Mouse (Mus musculus) frontal cortex, postnatal 36 days (tissue): Measurements from ENCODE around the gene Sh3gl3.

Source experiments
- DNase-seq, 2 experiments: peaks; one replicate each; pipeline ENCODE4 v3.0.0; 2022; ENCODE audit warnings: low spot score in 2 of 2

The Sh3gl3 gene

DNA sequence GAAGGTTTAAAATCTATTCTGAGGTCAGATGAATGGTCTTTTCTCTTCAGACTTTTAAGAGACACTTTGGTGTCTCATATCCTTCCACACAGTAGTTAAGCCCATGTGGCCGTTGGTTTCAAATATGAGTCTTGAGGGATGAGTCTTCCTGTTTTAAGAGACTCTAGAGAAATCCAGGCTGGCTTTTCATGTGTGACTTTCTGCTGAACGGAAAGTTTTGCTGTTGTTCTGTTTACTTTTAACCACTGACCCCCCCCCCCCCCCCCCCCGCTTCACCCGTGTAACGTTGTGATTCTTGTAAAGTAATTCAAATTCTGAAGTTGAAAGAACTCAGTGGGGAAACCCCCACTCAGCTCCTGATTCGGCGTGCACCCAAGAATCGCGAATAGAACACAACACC is 61.8 kb downstream of the Sh3gl3 start:
- DNase-seq = no peak

- DNase-seq = no peak
Measured at GRCm38 (mm10) chr7:82236152-82236898, 62.7 kb downstream of the Sh3gl3 start.

DNA sequence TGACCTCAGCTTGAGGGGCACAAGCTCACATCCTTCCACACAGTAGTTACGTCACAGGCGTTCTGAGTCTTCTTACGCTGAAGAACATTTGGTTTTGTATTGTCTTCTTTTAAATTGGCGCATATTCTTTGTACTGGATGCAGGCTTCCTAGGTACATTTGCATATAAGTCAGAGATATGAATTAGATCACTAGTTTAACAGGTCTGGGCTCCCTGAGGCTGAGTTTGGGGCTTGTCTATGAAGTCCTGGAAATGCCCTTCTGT is 63.2 kb downstream of the Sh3gl3 start:
- no peak for DNase-seq

- no peak for DNase-seq
Measured at GRCm38 (mm10) chr7:82240424-82241240, 67.0 kb downstream of the Sh3gl3 start.

DNA sequence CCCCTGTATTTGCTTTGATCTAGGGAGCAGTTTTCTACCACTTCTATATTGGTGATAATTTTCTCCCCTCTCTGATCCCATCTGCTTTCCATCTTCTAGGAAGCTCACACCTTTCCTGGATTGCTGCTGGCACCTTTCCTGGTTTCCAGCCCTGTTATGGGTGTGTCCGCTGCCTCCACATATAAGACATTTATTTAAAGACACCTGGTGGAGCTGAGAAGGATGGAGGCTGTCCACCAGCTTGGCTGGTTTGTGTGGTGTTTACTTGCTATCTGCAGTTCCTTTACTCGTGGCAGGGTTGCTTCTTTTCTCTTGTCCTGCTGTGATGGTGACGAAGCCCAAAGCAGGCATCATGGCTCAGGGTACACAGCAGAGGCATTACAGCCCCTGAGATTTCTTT is 71.1 kb downstream of the Sh3gl3 start:
- DNase-seq = peak; percentile 12 to 28

DNA sequence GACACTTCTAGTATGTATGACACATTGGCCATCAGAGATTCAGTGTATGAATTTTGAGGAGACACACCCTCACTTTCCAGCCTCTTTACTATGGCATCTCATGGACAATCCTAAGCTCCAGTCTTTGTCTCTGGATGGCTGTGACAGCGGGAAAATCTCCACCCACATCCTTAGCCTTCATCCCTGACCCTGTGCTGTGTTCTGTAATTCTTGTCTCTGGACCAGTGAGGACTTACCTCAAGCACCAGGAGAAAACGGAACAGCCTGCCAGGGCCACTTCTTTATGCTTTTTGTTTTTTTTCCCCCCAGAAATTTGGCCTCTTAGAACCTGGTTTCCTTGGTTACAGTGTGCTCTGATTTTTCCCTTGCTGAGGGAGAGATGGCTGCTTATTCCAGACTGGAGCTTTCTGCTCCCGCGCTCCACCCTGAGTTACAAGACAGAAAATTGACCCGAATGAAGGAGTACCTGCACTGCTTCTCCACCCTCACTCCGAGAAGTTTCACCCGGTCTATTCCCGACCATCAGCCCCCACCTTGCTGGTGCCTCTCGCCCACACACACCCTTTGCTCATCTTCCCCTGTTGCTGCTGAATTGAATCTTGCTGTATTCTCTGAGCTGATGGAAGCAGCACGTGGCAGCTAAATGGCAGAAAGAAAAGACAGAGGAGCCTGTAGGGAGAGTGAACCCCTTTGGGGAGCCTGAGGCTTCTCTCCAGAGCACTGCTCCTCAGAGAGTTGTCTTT is 75.5 kb downstream of the Sh3gl3 start:
- peak; percentile 21 to 36 for DNase-seq

DNA sequence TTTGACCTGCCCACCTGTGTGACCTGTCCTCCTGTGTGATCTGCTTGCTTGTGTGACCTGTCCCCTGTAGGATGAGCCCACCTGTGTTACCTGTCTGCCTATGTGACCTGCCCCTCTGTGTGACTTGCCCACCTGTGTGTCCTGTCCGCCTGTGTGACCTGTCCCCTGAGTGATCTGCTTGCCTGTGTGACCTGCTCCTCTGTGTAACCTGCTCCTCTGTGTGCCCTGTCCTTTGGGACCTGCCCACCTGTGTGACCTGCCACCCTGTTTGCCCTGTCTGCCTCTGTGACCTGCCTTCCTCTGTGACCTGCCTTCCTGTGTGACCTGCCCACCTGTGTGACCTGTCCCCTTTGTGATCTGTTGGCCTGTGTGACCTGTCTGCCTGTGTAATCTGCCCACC is 79.7 kb downstream of the Sh3gl3 start:
- DNase-seq = no peak

DNA sequence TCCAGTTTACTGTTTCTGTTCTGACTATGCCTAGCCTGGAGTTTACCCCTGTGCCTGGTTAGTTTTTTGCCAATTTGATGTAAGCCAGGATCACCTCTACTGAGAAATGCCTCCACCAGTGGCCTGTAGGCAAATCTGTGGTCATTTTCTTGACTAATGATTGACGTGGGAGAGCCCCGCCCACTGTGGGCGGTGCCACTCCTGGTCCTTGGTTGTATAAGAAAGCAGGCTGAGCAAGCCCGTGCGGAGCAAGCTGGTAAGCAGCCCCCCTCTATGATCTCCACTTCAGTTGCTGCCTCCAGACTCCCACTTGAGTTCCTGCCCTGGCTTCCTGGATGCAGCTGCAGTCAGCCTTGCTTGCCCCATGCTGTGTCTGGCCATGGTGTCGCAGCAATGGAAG is 83.3 kb downstream of the Sh3gl3 start:
- no peak for DNase-seq

DNA sequence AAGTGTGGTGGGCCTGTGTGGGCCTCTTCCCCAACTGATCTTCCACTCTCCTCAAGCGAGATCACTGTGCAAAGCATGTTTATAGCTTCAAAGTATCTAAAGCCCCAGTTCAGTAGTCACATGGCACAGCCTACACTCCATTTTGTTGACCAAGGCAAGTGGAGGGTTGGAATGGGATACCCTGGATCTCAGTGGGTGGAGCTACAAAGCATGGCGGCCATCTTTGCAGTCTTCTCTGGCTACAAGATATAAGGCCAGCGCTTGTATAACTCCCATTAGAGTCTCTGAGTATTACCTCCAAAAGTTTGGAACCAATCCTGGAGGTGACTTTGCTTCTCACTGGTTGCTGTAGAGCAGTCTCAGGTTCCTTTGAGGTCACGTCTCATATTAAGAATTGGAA is 83.9 kb downstream of the Sh3gl3 start:
- DNase-seq = no peak

DNA sequence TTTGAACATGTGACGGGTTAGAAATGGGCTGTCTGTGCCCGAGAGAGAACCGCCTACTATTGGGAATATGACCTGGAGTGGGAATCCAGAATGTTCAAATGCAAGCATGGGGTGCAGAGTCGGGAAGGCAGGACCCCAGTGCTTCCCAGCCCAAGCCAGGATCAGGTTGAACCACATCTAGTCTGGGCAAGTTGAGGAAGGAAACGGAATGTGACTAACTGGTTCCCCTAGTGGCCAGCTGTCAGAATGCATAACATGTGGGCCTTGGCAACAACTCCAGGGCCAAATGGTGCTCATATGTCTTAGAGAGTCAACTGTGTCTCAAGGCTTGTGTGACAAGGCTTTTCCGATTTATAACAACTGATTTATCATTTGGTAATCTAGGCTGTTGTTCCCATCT is 86.6 kb downstream of the Sh3gl3 start:
- DNase-seq = peak; percentile 21 to 37

DNA sequence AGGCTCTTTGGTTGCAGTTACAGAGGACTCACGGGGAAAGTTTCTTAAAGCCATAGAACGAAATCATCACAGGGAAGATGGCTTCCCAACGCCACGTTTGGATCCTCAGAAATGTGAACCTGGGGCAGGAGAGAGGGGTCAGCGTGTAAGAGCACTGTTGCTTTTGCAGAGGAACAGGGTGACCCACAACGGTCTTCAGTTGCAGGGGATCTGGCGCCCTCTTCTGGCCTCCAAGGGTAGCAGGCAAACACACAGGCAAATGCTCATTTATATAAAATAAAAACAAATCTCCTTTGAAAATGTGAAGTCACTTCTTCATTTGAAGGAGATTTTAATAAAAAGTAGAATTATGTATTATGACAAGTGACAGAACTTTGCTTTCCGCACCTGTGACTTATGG is 89.5 kb downstream of the Sh3gl3 start:
- DNase-seq = peak; percentile 42 to 61

DNA sequence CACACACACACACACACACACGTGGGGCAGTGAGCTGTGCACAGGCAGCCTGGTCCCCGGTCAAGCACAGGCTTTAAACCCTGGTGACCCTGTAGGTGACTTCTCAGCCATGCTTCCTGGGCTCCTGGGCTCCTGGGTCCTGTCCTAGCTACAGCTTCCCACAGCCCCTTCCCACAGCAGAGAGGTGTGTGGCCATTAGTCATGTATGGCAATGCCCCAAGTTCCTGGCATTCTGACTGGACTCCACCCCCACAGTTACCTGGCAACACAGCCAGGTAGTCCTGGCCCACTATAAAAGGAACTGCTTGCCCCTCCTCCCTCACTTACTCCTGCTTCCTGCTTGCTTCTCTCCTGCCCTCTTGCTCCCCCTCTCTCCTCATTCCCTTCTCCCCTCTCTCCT is 90.5 kb downstream of the Sh3gl3 start:
- DNase-seq = no peak

DNA sequence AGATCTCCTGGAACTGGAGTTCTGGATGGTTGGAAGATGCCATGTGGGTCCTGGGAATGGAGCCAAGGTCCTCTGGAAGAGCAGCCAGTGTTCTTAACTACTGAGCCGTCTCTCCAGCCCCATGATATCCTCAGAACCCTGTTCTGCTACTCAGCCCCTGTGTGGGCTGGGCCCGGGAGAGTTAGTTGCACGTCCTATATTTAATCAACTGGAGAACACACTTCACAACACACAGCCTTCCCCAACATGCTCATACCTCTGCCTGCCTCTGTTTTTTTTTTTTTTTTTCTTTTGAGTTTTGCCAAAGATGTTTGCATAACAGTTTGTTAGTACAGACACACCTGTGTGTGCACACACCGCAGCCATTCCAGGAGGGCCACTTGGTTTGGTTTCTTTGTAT is 91.7 kb downstream of the Sh3gl3 start:
- no peak for DNase-seq

DNA sequence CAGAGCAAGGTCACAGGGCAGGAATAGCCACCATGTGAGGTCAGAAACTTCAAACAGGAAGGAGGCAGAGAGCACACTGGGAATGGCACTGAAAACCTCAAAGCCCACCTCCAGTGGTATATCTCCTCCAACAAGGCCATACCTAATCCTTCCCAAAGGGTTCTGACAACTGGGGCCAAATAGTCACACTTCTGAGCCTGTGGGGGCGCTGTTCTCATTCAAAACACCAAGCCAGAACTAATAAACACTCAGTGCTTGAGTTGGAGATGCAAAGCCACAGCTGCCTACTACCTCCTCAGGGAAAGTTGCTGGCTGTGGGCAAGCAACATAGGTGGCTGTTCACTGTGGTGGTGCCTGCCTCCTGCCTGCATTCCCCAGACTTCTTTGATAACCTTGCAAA is 96.3 kb downstream of the Sh3gl3 start:
- no peak for DNase-seq

DNA sequence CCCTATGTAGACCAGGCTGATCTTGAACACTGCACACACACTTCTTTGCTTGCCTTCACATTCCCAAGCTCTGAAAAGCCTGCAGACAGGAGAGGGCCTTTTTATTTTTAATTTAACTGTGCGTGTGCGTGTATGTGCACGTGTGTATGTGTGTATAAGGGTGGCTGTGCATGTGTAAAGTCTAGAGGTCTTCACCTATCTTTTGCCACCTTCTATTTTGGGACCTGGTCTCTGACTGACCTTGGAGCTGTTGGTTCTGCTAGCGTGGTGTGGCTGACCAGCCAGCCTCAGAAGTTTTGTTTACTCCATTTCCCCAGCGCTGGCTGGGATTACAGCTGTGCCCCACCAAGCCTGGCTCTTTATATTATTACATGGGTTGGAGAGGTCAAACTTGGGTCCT is 98.1 kb downstream of the Sh3gl3 start:
- no peak for DNase-seq

- peak; percentile 14 to 54 for DNase-seq
Measured at GRCm38 (mm10) chr7:82272875-82273274, 99.2 kb downstream of the Sh3gl3 start.

DNA sequence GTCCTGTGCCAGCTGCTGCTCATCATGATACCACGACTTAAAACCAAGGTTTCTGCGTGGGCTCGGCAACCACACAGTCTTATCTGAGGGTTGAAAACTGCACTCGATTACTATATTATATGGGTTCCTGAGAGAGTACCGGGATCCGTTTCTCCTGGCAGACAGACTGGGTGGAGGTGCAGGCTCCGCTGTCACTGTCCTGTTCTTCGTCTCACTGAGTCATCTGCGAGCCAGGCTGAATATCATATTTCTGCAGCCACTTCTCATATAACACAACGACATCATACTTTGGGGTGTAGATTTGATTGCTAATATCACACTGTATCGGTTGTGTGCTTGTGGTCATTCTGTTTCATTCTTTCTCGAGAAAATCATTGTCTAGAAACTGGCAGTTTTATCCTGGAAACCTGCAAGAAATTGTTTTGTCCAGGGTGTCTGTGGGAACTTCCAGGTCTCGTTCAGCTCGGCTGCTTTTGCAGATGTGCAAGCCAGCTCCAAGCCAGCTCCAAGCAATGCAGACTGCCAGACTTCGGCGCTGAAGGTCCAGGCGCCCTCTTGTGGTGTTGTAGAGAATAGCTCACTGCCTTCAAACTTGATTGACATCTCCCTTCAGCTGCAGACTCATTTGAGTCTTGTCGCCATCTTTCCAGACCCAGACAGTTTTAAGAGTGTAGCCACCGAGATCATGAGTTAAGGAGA is 100.5 kb downstream of the Sh3gl3 start:
- peak; percentile 42 to 67 for DNase-seq

DNA sequence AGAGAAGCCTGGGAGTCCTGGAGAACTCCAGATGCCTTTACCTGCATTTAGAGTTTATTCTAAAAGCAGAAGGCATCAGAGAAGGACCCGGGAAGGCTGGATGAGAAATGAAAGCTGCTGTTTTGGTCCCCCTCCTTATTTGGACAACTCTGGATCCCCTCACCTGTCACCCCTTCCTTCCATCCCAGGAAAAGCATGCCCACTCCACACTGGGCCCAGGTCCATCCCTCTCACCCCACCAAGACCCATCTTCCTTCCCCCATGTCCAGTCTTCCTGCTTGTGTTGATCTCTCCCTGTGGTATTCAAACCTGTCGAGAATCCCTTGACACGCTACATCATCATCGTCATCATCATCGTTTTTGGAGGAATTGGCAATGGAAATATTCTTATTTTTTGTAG is 101.3 kb downstream of the Sh3gl3 start:
- DNase-seq = no peak

DNA sequence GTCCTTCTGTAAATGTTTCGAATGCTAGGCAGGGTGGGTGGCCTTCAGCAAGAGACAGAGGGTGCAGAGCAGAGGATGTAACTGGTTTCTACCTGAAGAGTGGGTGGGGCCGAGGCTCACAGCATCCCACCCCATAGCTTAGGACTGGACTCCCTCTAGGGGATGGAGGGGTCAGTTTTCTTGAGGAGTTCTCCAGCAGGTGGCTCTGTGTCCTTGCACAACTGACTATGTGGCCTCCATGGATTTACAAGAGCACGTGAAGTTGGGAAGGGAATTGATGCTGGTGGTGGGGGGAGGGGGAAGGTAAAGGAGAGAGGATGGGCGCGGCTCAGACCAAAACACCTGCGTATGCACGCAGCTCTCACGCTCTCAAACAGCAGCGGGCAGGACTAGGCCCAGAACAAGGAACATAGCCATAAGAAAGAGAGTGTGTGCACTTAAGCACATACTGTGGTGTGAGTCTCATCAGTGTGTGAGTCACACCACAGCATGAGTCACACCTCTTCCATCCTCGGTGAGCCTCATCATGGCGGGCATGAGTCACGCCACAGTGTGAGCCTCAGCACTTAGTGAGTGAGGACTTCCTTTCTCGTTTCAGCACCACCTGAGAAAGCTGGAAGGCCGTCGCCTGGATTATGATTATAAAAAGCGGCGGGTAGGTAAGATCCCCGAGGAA is 102.0 kb downstream of the Sh3gl3 start:
- DNase-seq = peak; percentile 20 to 42

GRCm38 (mm10) chr7:82282011-82282410 is 108.4 kb downstream of the Sh3gl3 start:
- peak in 1 of 2 experiments; percentile 7 for DNase-seq

GRCm38 (mm10) chr7:82282464-82282863 is 108.8 kb downstream of the Sh3gl3 start:
- DNase-seq = peak; percentile 34 to 42

DNA sequence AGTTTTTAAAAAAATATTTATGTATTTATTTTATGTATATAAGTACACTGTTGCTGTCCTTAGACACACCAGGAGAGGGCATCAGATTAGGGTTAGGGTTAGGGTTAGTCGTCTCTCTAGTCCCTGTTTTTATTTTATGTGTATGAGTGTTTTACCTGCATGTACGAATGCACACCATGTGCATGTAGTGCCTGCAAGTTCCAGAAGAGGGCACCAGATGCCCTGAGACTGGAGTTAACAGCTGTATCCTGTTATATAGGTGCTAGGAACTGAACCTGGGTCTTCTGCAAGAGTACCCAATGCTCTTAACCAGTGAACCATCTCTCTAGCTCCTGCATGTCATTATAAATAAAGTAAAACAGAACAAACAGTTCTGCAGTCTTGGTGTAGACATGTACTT is 113.6 kb downstream of the Sh3gl3 start:
- no peak for DNase-seq
